Mouse (Mus musculus) thymus, postnatal 4 days (tissue): ENCODE results near the gene Rps27rt.
"Not testable (repeated sequence)": the region's sequence is repeated elsewhere in the genome, so short reads cannot be mapped to it uniquely, and the experiment has no call there.

Experiments
- DNase-seq: peaks from one replicate; pipeline ENCODE4 v3.0.0; 2021

Rps27rt gene

GRCm38 (mm10) chr9:114982689-114983360, at the start of gene Rps27rt:
Gene Rps27rt, minus strand, starts transcription at chr9:114982739.
- no peak for DNase-seq

- not testable (repeated sequence) for DNase-seq
Observed at GRCm38 (mm10) chr9:115031046-115031445, 48.5 kb upstream of the Rps27rt start.

DNA sequence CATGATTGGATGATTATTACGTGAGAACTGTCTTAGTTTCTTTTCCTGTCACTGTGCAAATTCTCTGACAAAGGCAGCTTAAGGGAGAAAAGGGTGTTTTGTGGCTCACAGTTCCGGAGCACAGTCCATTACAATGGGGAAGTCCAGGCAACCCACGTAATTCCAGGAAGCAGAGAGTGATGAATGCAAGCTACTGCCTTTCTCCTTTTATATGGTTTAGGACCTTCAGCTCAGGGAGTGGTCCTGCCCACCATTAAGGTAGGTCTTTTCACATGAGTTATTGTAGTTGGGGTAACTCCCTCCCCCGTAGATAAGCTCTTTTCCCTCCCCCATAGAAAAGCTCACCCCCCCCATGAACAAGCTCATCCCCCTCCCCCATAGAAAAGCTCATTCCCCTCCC, 48.0 kb upstream of the Rps27rt start:
- no peak for DNase-seq

- DNase-seq, result no peak
Observed at GRCm38 (mm10) chr9:115029307-115029706, 46.8 kb upstream of the Rps27rt start.

GRCm38 (mm10) chr9:115023708-115024383, 41.3 kb upstream of the Rps27rt start:
- DNase-seq, result no peak

- DNase-seq, result no peak
Observed at GRCm38 (mm10) chr9:115023137-115023536, 40.6 kb upstream of the Rps27rt start.

DNA sequence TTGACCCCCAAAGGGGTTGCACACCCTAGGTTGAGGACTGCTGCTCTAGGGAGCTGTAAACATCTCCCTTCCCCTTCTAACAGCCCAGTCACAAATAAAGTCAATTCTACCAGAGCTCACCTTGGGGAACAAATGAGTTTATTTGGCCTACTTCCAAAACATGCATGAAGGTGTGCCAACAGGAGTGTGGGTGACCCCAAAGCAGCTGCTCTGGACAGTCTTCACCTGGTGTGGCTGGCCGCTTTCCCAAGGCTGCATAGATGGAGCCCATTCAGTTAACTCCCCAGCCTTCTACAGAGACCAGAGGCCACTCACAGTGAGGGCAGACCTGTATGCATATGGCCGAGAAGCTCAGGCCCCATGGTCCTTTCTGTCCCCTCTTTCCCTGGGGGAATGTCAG, 38.9 kb upstream of the Rps27rt start:
- no peak for DNase-seq

GRCm38 (mm10) chr9:115020141-115020540, 37.6 kb upstream of the Rps27rt start:
- no peak for DNase-seq

- DNase-seq, result no peak
Observed at GRCm38 (mm10) chr9:115012367-115012766, 29.8 kb upstream of the Rps27rt start.

DNA sequence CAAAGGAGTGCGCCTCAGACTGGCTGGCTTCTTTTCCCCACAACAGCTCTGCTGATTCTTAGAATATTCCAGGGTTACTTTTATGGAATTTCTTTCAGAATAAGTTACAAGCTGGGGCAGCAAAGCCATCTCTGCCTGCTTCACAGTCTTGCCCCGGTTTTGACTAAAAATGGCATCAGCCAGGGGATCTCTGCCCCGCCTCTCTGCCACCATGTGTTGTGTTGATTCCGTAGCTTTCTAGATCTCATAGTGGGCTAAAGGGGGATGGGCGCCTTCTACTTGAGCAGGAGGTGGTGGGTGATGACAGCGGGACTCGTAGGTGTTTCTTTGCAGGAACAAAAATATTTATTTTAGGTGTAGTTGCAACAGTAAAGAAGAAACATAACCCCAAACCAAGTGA, 25.7 kb upstream of the Rps27rt start:
- no peak for DNase-seq

- DNase-seq, result no peak
Observed at GRCm38 (mm10) chr9:115007776-115008175, 25.2 kb upstream of the Rps27rt start.

DNA sequence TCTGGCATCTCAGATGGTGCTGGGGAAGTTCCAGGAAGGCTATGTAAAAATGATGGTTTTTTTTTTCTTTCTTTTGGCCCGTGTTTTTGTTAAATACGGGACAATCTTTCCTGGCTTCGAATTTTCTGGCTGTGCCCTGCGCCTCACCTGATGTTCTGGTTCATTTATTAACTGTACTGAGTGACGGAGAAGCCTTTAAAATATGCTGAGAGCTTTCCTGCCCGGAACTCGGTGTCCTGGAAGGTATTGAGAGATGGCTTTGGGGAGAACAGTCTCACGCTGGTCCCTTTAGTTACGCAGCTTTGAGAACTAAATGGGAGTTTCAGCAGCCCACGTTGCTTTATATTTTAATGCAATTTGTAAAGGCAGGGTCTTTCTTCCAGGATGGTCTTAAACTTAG, 22.9 kb upstream of the Rps27rt start:
- DNase-seq, result no peak

DNA sequence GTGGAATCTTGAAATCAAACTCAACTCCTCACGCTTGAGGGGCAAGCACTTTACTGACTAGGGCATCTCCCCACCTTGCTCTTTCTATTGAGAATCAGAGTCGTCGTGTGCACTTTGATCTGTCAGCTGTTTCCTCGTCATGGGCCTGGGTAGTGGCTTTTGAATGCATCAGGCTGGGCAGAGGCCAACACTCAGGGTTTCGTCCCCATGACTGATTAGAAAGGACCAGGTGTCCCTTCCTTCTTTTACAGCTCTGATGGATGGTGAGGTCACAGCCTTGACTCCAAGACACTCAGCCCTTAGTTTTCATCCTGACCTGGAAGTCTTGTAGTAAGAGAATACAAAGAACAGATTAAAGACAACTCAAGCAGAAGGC, 17.2 kb upstream of the Rps27rt start:
- no peak for DNase-seq

GRCm38 (mm10) chr9:114999010-114999770, 16.7 kb upstream of the Rps27rt start:
- no peak for DNase-seq

DNA sequence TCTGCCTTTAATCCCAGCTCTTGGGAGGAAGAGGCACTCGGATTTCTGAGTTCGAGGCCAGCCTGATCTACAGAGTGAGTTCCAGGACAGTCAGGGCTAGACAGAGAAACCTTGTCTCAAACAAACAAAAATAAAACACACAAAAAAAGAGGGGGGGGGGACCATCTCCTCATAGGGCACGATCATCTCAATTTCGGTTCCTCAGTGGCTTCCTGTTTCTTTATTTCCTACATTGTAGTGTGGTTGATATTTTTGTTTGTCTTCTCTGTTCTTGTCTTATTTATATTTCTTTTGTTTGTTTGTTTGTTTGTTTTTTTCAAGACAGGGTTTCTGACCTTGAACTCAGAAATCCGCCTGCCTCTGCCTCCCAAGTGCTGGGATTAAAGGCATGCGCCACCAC, 13.9 kb upstream of the Rps27rt start:
- DNase-seq, result no peak

- DNase-seq, result no peak
Observed at GRCm38 (mm10) chr9:114995716-114996115, 13.2 kb upstream of the Rps27rt start.

GRCm38 (mm10) chr9:114995250-114995649, 12.7 kb upstream of the Rps27rt start:
- DNase-seq, result no peak

DNA sequence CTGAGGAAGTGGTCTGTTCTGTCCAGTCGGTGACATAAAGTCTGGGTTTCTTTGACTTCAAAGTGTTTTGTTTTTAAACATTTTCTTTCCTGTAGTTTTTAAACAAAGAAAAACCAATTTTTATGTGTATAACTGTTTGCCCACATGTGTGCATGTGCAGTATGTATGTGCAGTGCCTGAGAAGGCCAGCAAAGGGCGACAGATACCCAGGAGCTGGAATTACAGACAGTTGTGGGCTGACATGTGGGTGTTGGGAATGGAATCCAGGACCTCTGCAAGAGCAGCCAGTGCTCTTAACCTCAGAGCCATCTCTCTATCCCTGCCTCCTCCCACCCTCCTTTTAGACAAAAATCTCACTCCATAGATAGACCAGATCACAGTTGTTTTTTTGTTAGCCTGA, 10.0 kb upstream of the Rps27rt start:
- no peak for DNase-seq

DNA sequence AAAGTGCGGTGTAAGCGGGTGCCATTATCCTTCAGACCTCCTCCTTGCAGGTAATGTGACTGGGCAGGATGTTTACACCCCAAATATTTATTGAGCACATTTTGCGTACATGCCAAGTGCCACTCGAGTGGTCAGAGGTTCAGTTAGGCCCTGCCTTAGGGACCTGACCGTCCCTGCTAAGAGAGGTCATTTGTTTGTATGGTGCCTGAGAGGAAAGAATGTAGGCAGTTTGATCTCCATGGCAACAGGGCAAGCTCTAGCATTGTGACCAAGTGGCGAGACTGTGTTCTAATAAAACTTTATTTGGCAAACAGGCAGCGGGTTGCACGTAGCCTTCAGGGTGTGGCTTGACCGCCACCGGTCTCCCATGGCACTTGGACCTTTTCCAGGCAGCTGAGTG, 7.9 kb upstream of the Rps27rt start:
- no peak for DNase-seq

GRCm38 (mm10) chr9:114988610-114989327, 6.2 kb upstream of the Rps27rt start:
- DNase-seq, result no peak

- no peak for DNase-seq
Observed at GRCm38 (mm10) chr9:114988029-114988428, 5.5 kb upstream of the Rps27rt start.

DNA sequence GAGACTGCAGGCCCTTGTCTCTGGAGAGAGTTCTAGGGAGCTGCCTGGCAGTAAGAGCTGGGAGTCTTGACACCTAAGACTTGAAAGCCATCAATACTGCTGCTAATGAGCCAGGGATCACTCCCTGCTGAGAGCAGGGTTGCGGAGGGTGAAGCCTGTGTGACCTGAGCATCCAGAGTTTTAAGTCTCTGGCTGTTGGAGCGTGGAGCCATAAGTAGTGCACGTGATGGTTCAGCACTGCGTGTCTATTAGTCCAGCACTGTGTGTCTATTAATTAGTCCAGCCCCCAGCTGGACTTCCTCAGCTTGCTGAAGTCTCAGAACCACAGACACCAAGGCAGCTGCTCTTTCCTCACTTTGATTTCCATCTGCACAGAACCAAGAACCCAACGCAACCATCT, 3.8 kb upstream of the Rps27rt start:
- no peak for DNase-seq

GRCm38 (mm10) chr9:114985741-114986140, 3.2 kb upstream of the Rps27rt start:
- DNase-seq, result no peak
